Mouse (Mus musculus) right cerebral cortex, postnatal 14 days (tissue): ENCODE measurements around the gene Klk1b26.
"Not testable (repeated sequence)": the region's sequence is repeated elsewhere in the genome, so short reads cannot be mapped to it uniquely, and the experiment has no call there.

Source experiments
- DNase-seq: peaks from one replicate; pipeline ENCODE4 v3.0.0; 2022

The Klk1b26 gene

GRCm38 (mm10) chr7:44011868-44012267 is at the start of gene Klk1b26:
Gene Klk1b26 (plus strand): TSS chr7:44012168.
- DNase-seq = not testable (repeated sequence)

- DNase-seq = no peak
These were observed 45.5 kb upstream of the Klk1b26 start, which contains the start of gene Klk1b1 for GRCm38 (mm10) chr7:43966451-43966850. Gene Klk1b1 (plus strand): TSS chr7:43966751.

- no peak for DNase-seq
These were observed 44.9 kb upstream of the Klk1b26 start for GRCm38 (mm10) chr7:43967058-43967457.

DNA sequence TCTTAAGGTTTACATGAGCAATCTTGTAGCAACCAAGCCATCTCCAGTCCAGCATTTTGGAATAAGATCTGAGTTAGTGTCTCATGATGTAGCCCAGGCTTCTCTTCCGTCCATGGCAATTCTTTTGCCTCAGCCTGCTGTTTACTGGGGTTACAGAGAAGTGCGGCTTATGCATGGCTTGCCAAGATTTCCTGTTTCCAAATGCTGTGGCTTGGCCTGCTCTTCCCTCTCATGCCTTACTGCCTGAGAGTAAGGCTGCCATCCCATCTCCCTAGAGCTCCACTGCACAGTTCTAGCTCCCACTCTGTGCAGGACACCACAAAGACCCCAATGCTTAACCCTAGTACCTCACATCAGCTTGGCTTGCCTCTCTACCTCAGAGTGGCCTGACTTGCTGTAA is 44.4 kb upstream of the Klk1b26 start:
- DNase-seq = no peak

DNA sequence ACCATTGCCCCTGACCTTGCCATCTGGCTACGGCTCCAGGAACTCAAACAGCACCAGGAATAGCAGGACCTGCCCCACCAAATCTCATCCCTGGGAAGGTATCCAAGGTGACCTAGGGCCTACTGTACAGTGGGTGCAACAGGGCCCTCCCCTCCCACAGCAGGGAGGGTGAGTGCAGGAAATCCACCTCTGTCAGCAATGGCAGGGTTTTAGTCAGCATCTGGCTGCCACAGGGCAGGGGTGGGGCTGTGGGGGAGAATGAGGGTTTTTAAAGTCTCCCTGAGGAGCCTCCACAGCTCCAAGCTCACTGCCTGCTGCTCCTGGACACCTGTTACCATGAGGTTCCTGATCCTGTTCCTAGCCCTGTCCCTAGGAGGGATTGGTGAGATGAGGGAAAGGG is 36.2 kb upstream of the Klk1b26 start, which contains the start of gene Klk1b9:
Gene Klk1b9 (plus strand): TSS at position 301 of the 400 bp plus-strand sequence.
- not testable (repeated sequence) for DNase-seq

- DNase-seq = no peak
These were observed 26.3 kb upstream of the Klk1b26 start for GRCm38 (mm10) chr7:43985657-43986056.

DNA sequence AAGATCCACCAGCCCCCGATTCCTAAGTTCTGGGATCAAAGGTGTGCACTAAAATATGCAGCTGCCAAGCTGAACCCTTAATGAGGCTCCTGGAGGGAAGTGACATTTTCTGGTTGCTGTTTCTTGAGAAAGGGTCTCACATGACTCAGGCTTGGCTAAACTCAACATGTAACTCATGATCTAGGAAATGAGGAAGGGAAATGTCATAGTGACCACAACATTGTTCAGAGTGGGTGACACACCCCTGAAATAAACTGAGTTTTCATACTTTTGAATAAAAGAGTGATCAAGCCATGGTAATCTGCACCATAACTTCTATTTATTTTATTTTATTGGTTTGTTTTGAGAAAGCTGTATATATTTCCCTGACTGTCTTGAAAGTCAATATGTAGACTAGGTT is 17.1 kb upstream of the Klk1b26 start:
- DNase-seq = not testable (repeated sequence)

DNA sequence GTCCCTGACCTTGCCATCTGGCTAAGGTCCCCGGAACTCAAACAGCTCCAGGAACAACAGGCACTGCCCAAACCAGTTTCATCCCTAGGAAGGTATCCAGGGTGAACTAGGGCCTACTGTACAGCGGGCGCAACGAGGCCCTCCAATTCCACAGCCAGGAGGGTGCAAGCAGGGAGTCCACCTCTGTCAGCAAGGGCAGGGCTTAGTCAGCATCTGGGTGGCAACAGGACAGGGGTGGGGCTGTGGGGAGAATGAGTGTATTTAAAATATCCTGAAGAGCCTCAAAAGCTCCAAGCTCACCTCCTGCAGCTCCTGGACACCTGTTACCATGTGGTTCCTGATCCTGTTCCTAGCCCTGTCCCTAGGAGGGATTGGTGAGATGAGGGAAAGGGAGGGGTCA is 16.4 kb upstream of the Klk1b26 start, which contains the start of gene Klk1b11:
Gene Klk1b11 (plus strand): TSS at position 301 of the 400 bp plus-strand sequence.
- DNase-seq = not testable (repeated sequence)

- no peak for DNase-seq
These were observed 7.1 kb upstream of the Klk1b26 start for GRCm38 (mm10) chr7:44004847-44005246.

- DNase-seq = not testable (repeated sequence)
These were observed 2.7 kb downstream of the Klk1b26 start for GRCm38 (mm10) chr7:44014666-44015065.

DNA sequence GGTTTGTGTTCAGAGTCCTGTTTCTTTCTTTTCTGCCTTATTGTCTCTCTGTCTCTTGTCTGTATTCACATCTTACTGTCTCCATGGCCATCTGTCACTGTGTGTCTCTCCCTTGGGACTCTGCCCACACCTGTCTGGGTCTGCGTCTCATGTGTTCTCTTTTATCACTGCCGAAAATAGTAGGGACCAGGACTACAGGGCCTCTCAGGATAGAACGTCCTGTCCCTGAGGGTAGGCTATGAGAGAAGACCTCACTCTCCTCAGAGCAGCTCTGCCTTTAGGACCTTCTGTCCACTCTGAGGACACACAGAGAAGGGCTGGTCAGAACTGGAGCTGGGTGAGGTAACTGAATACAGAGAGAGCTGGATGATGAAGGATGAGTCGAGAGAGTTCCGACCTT is 3.1 kb downstream of the Klk1b26 start:
- no peak for DNase-seq

DNA sequence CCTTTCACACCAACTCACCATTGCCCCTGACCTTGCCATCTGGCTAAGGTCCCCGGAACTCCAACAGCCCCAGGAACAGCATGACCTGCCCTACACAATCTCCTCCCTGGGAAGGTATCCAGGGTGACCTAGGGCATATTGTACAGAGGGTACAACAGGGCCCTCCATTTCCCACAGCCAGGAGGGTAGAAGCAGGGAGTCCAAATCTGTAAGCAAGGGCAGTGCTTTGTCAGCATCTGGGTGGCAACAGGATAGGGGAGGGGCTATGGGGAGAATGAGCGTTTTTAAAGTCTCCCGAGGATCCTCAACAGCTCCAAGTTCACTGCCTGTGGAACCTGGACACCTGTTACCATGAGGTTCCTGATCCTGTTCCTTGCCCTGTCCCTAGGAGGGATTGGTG is 40.0 kb downstream of the Klk1b26 start, which contains the start of gene Klk1b27:
Gene Klk1b27 (plus strand): TSS at position 301 of the 400 bp plus-strand sequence.
- DNase-seq = not testable (repeated sequence)
